Mouse (Mus musculus): Measurements from ENCODE around the gene Acer1. TPM values are rescaled to one million over a fixed set of nuclear protein-coding genes. Genes with fewer than 3 reads are reported as not detected.

The Acer1 gene
- polyA plus RNA-seq, 1 experiment from 2014 or later, result not detected

- DNase-seq, result no peak
- no peaks in the 10 kb centered on the region for H3K27me3 ChIP-seq (ENCODE audit: control insufficient read depth, insufficient read depth, low read length)
- H3K9me3 ChIP-seq (ENCODE audit: control insufficient read depth, low read length), result no peaks in the 10 kb centered on the region
- H3K4me1 ChIP-seq (ENCODE audit: control insufficient read depth, insufficient read depth, low read length), result peaks cover 20% of the 10 kb centered on the region
- H3K27ac ChIP-seq (replicated peaks; ENCODE audit: low read depth, low read length), result no peak overlapping the region
- H3K4me2 ChIP-seq (ENCODE audit: low read length), result no peak overlapping the region
- no peak overlapping the region for H3K9ac ChIP-seq (replicated peaks; ENCODE audit: low read length)
- H3K36me3 ChIP-seq (ENCODE audit: control insufficient read depth, insufficient read depth, low read length), result peaks cover 54% of the 10 kb centered on the region
- no peak overlapping the region for H3K4me3 ChIP-seq (replicated peaks; ENCODE audit: low read depth, low read length)
- no peak for ATAC-seq (ENCODE audit: low FRiP score, low TSS enrichment)
- 91% methylated on average over 8 of the region's 8 CpGs for WGBS
Measured at GRCm38 (mm10) chr17:56995046-56995445, 13.1 kb upstream of the Acer1 start.

- Histone ChIP-seq H3K27me3 (ENCODE audit: control insufficient read depth, insufficient read depth, low read length) (no peaks in the 10 kb centered on the region), H3K4me2 (ENCODE audit: low read length) (peak overlapping the region; percentile 70), H3K9me3 (ENCODE audit: control insufficient read depth, low read length) (no peaks in the 10 kb centered on the region), H3K36me3 (ENCODE audit: control insufficient read depth, insufficient read depth, low read length) (peaks cover 37% of the 10 kb centered on the region), H3K27ac (replicated peaks; ENCODE audit: low read depth, low read length) (no peak overlapping the region), H3K4me1 (ENCODE audit: control insufficient read depth, insufficient read depth, low read length) (peaks cover 11% of the 10 kb centered on the region), H3K4me3 (replicated peaks; ENCODE audit: low read depth, low read length) (peak overlapping the region; percentile 87), H3K9ac (replicated peaks; ENCODE audit: low read length) (peak overlapping the region; percentile 84)
- no peak for DNase-seq
- no peak for ATAC-seq (ENCODE audit: low FRiP score, low TSS enrichment)
- 78% methylated on average over 2 of the region's 2 CpGs for WGBS
Measured at GRCm38 (mm10) chr17:56990966-56991365, 9.0 kb upstream of the Acer1 start.

GRCm38 (mm10) chr17:56990115-56990746, 8.3 kb upstream of the Acer1 start, which contains the start of gene Clpp:
TSS of gene Clpp (plus strand) at chr17:56990305.
- Histone ChIP-seq H3K27me3 (ENCODE audit: control insufficient read depth, insufficient read depth, low read length) (no peaks in the 10 kb centered on the region), H3K9me3 (ENCODE audit: control insufficient read depth, low read length) (no peaks in the 10 kb centered on the region), H3K36me3 (ENCODE audit: control insufficient read depth, insufficient read depth, low read length) (peaks cover 29% of the 10 kb centered on the region), H3K27ac (replicated peaks; ENCODE audit: low read depth, low read length) (peak within 1 kb of the TSS; percentile 82), H3K4me3 (replicated peaks; ENCODE audit: low read depth, low read length) (peak within 1 kb of the TSS; percentile 87), H3K9ac (replicated peaks; ENCODE audit: low read length) (peak within 1 kb of the TSS; percentile 84), H3K4me1 (ENCODE audit: control insufficient read depth, insufficient read depth, low read length) (peaks cover 11% of the 10 kb centered on the region), H3K4me2 (ENCODE audit: low read length) (peak within 1 kb of the TSS; percentile 70)
- under 1% methylated on average over 52 of the region's 52 CpGs for WGBS
- peak; percentile 97 for DNase-seq
- ATAC-seq (ENCODE audit: low FRiP score, low TSS enrichment), result peak; percentile 96

GRCm38 (mm10) chr17:56989467-56990114, 7.7 kb upstream of the Acer1 start:
- DNase-seq (peak; percentile 93), ATAC-seq (ENCODE audit: low FRiP score, low TSS enrichment) (peak; percentile 93)
- Histone ChIP-seq H3K27me3 (ENCODE audit: control insufficient read depth, insufficient read depth, low read length) (no peaks in the 10 kb centered on the region), H3K36me3 (ENCODE audit: control insufficient read depth, insufficient read depth, low read length) (peaks cover 24% of the 10 kb centered on the region), H3K27ac (replicated peaks; ENCODE audit: low read depth, low read length) (peak overlapping the region; percentile 82), H3K4me2 (ENCODE audit: low read length) (peak overlapping the region; percentile 70), H3K4me3 (replicated peaks; ENCODE audit: low read depth, low read length) (peak overlapping the region; percentile 87), H3K4me1 (ENCODE audit: control insufficient read depth, insufficient read depth, low read length) (peaks cover 11% of the 10 kb centered on the region), H3K9ac (replicated peaks; ENCODE audit: low read length) (peak overlapping the region; percentile 84), H3K9me3 (ENCODE audit: control insufficient read depth, low read length) (no peaks in the 10 kb centered on the region)
- 3% methylated on average over 25 of the region's 25 CpGs for WGBS

GRCm38 (mm10) chr17:56988921-56989430, 7.0 kb upstream of the Acer1 start:
- H3K27me3 ChIP-seq (ENCODE audit: control insufficient read depth, insufficient read depth, low read length), result no peaks in the 10 kb centered on the region
- DNase-seq, result no peak
- H3K4me1 ChIP-seq (ENCODE audit: control insufficient read depth, insufficient read depth, low read length), result peaks cover 11% of the 10 kb centered on the region
- no peak for ATAC-seq (ENCODE audit: low FRiP score, low TSS enrichment)
- WGBS, result 73% methylated on average over 7 of the region's 7 CpGs
- H3K9ac ChIP-seq (replicated peaks; ENCODE audit: low read length), result peak overlapping the region; percentile 84; the same call in 1 of the 2 replicates
- H3K4me2 ChIP-seq (ENCODE audit: low read length), result peak overlapping the region; percentile 70
- peaks cover 18% of the 10 kb centered on the region for H3K36me3 ChIP-seq (ENCODE audit: control insufficient read depth, insufficient read depth, low read length)
- H3K9me3 ChIP-seq (ENCODE audit: control insufficient read depth, low read length), result no peaks in the 10 kb centered on the region
- peak overlapping the region; percentile 87 for H3K4me3 ChIP-seq (replicated peaks; ENCODE audit: low read depth, low read length)
- peak overlapping the region; percentile 82 for H3K27ac ChIP-seq (replicated peaks; ENCODE audit: low read depth, low read length)

GRCm38 (mm10) chr17:56988441-56988840, 6.5 kb upstream of the Acer1 start:
- WGBS, result 90% methylated on average over 7 of the region's 7 CpGs

GRCm38 (mm10) chr17:56986105-56986805, 4.3 kb upstream of the Acer1 start:
- 87% methylated on average over 3 of the region's 3 CpGs for WGBS
- no peaks in the 10 kb centered on the region for H3K27me3 ChIP-seq (ENCODE audit: control insufficient read depth, insufficient read depth, low read length)
- no peaks in the 10 kb centered on the region for H3K36me3 ChIP-seq (ENCODE audit: control insufficient read depth, insufficient read depth, low read length)
- no peak overlapping the region for H3K4me3 ChIP-seq (replicated peaks; ENCODE audit: low read depth, low read length)
- H3K9me3 ChIP-seq (ENCODE audit: control insufficient read depth, low read length), result no peaks in the 10 kb centered on the region
- no peak overlapping the region for H3K9ac ChIP-seq (replicated peaks; ENCODE audit: low read length)
- no peak overlapping the region for H3K4me2 ChIP-seq (ENCODE audit: low read length)
- ATAC-seq (ENCODE audit: low FRiP score, low TSS enrichment), result no peak
- peaks cover 6% of the 10 kb centered on the region for H3K4me1 ChIP-seq (ENCODE audit: control insufficient read depth, insufficient read depth, low read length)
- no peak for DNase-seq
- no peak overlapping the region for H3K27ac ChIP-seq (replicated peaks; ENCODE audit: low read depth, low read length)

More at GRCm38 (mm10) chr17:56988441-56988840, 6.5 kb upstream of the Acer1 start:
- DNase-seq (no peak), ATAC-seq (ENCODE audit: low FRiP score, low TSS enrichment) (no peak)
- no peak overlapping the region for H3K9ac ChIP-seq (replicated peaks; ENCODE audit: low read length)
- no peaks in the 10 kb centered on the region for H3K9me3 ChIP-seq (ENCODE audit: control insufficient read depth, low read length)
- no peak overlapping the region for H3K4me2 ChIP-seq (ENCODE audit: low read length)
- H3K27me3 ChIP-seq (ENCODE audit: control insufficient read depth, insufficient read depth, low read length), result no peaks in the 10 kb centered on the region
- peaks cover 11% of the 10 kb centered on the region for H3K4me1 ChIP-seq (ENCODE audit: control insufficient read depth, insufficient read depth, low read length)
- H3K27ac ChIP-seq (replicated peaks; ENCODE audit: low read depth, low read length), result no peak overlapping the region
- peaks cover 13% of the 10 kb centered on the region for H3K36me3 ChIP-seq (ENCODE audit: control insufficient read depth, insufficient read depth, low read length)
- no peak overlapping the region for H3K4me3 ChIP-seq (replicated peaks; ENCODE audit: low read depth, low read length)

- H3K36me3 ChIP-seq (ENCODE audit: control insufficient read depth, insufficient read depth, low read length), result no peaks in the 10 kb centered on the region
- 81% methylated on average over 3 of the region's 3 CpGs for WGBS
- peaks cover under 1% of the 10 kb centered on the region; the same call in 1 of the 2 replicates for H3K4me1 ChIP-seq (ENCODE audit: control insufficient read depth, insufficient read depth, low read length)
- H3K9me3 ChIP-seq (ENCODE audit: control insufficient read depth, low read length), result no peaks in the 10 kb centered on the region
- no peak overlapping the region for H3K27ac ChIP-seq (replicated peaks; ENCODE audit: low read depth, low read length)
- no peak for DNase-seq
- H3K27me3 ChIP-seq (ENCODE audit: control insufficient read depth, insufficient read depth, low read length), result no peaks in the 10 kb centered on the region
- no peak overlapping the region for H3K4me2 ChIP-seq (ENCODE audit: low read length)
- no peak for ATAC-seq (ENCODE audit: low FRiP score, low TSS enrichment)
- H3K9ac ChIP-seq (replicated peaks; ENCODE audit: low read length), result no peak overlapping the region
- H3K4me3 ChIP-seq (replicated peaks; ENCODE audit: low read depth, low read length), result no peak overlapping the region
Measured at GRCm38 (mm10) chr17:56985656-56986055, 3.7 kb upstream of the Acer1 start.
